Mouse (Mus musculus): ENCODE results near the gene Vmn1r201.

Gene Vmn1r201

DNA sequence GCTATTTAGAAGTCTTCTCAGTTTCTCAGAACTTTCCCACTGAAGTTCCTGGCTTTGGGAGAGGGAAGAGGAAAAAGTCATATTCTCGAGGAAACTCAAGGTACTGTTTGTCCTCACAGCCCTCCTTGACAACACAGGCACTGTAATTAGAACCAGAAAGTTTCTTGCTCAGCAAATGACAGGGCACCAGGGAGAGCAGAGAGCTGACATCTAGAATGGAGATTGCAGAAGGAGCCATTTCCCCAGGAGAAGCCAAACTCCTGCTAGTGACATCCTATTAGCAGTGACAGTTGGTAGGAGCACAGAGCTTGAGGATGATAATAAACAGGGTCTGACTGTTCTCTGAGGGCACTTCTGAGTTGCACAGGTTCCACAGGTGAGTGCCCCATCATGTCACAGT lies at the start of gene Vmn1r201:
Gene Vmn1r201 (plus strand): TSS at position 301 of the 400 bp plus-strand sequence.
- DNase-seq, result no peak

DNA sequence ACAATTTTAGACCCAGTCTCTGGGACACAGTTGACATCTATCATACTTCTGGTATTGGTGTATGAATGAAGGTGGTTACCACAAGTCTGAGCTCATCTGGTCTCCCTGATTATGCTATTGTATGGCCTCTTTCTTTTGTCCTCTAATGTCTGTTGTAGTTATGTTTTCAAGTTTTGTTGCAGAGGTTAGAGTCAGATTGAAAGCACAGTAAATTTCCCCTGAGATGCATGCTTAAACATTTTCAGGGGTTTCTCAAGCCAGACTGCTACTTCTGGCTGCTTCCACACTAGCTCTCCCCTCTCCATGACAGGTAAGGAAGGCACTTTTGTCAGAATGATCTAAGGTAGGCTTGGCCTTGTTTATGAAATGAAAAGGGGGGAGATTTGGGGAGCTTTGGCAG lies 16.6 kb upstream of the Vmn1r201 start:
- no peak for DNase-seq

DNA sequence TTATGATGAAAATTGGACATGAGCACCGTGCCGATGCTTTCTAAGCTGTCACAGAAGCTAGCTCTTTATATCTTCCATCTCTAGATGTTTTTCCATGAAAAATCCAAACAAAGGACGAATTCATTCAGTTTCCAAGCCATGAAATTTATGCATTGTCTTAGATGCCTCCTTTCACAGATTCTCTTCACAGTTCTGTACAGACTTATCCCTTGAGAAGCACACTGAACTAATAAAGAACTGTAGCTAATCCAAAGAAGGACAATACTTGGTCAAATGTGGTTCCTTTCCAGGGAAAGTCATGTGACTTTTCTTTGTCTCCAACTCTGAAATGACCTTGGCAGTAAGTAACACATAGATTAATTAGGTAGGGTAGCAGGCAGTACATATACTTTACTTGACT lies 30.7 kb downstream of the Vmn1r201 start:
- no peak for DNase-seq

DNA sequence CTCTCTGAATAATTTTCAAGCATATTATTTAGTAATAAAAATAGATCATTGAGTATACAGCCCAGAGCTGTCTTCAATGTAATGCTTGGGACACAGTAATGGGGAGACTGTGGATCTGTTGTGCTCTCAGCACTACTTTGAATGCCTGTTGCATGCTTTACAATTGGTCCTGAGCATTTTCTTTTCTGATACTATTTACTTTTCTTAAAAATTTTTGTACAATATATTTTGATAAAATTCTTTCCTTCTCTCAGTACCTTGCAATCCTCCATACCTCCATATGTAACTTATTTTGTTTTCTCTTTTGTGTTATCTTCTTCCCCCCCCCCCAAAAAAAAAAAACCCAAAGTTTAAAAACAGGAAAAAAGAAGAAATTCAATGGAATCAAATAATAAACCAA lies 33.6 kb downstream of the Vmn1r201 start, which contains the start of gene Vmn1r202:
Gene Vmn1r202 (minus strand): TSS at position 101 of the 400 bp plus-strand sequence.
- DNase-seq, result no peak

DNA sequence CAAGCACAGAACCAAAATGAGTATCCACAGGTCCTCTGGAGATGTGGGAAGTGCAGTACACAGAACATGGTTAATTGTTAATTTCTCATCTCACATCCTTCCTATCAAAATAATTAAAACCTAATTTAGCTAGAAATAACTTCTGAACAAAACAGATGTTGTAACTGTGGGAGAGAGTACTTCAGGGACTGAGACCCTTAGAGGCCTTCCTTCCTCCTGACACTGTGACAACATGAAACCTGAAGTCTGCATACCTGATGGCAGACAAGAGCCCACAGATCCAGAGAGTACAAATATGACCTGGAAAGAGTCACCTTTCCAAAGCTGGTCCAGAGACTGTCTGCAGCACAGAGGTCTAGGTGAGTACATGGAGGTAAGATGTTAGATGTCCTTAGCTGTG lies 46.1 kb downstream of the Vmn1r201 start, which contains the start of gene Vmn1r203:
Gene Vmn1r203 (plus strand): TSS at position 301 of the 400 bp plus-strand sequence.
- DNase-seq, result no peak

Measured in thymus, postnatal 14 days (tissue).